Mouse (Mus musculus): ENCODE data around the gene Nhlrc3.

DNA sequence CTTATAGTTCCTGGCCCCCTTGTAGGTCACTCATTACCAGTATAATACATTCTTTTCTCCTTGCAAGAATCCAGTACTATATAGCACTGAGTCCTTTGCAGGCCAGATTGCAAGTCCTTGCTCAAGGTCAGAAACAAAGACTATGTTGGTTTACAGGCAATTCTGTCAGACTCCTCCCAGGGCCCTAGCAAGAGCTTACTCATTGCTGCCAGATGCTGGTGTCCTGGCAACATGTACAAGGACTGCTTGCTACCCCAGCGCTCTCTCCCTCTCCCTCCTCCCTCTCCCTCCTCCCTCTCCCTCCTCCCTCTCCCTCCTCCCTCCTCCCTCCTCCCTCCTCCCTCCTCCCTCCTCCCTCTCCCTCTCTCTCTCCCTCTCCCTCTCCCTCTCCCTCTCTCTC, 56.0 kb downstream of the Nhlrc3 start:
- no peak for TF ChIP-seq POLR2A (IDR thresholded peaks at IDR 0.05; ENCODE audit: borderline replicate concordance, extremely low read depth, low read depth, low read length)
- TF ChIP-seq CTCF (IDR thresholded peaks at IDR 0.05; ENCODE audit: insufficient read depth, low read length): no peak
